Mouse (Mus musculus) limb, embryonic 14.5 days (tissue): ENCODE measurements around the gene Ina. TPM values are rescaled to one million over a fixed set of nuclear protein-coding genes. Genes with fewer than 3 reads are reported as not detected.

Source experiments
- ATAC-seq: fragments of 200-750 bp; cut with Nextera tagmentation; 2 replicates; pipeline ENCODE4 v1.8.0; 2017; ENCODE audit warnings: low read depth, moderate number of reproducible peaks, moderate TSS enrichment; ENCODE audit not compliant: low FRiP score
- DNase-seq: peaks from one replicate; pipeline ENCODE4 v3.0.0-alpha.2; 2015; ENCODE audit warnings: low spot score
- H3K27ac ChIP-seq: fragments of 300-500 bp; sonication (generic); replicated peaks from 2 replicates; pipeline ENCODE4 v1.5.1; 2014; ENCODE audit warnings: low read depth, mild to moderate bottlenecking, low read length, moderate library complexity, mixed read lengths
- H3K27me3 ChIP-seq: fragments of 300-500 bp; sonication (generic); 2 replicates; pipeline ENCODE4 v1.6.1; 2014; ENCODE audit warnings: low read length, mixed read lengths; ENCODE audit not compliant: control insufficient read depth, insufficient read depth
- H3K36me3 ChIP-seq: fragments of 300-500 bp; sonication (generic); 2 replicates; pipeline ENCODE4 v1.6.1; 2014; ENCODE audit warnings: mild to moderate bottlenecking, low read length, moderate library complexity, mixed read lengths; ENCODE audit not compliant: control insufficient read depth, insufficient read depth
- H3K4me1 ChIP-seq: fragments of 300-500 bp; sonication (generic); 2 replicates; pipeline ENCODE4 v1.6.1; 2014; ENCODE audit warnings: antibody characterized with exemption, low read length, mixed read lengths; ENCODE audit not compliant: control insufficient read depth, insufficient read depth
- H3K4me2 ChIP-seq: fragments of 300-500 bp; sonication (generic); replicated peaks from 2 replicates; pipeline ENCODE4 v1.6.1; 2014; ENCODE audit warnings: low read depth, mild to moderate bottlenecking, low read length, moderate library complexity; ENCODE audit not compliant: severe bottlenecking
- H3K4me3 ChIP-seq: fragments of 300-500 bp; sonication (generic); replicated peaks from 2 replicates; pipeline ENCODE4 v1.5.1; 2014; ENCODE audit warnings: low read length
- H3K9ac ChIP-seq: fragments of 300-500 bp; sonication (generic); 2 replicates; pipeline ENCODE4 v1.6.1; 2014; ENCODE audit warnings: mild to moderate bottlenecking, low read depth, low read length, moderate library complexity; ENCODE audit not compliant: severe bottlenecking
- H3K9me3 ChIP-seq: fragments of 300-500 bp; sonication (generic); 2 replicates; pipeline ENCODE4 v1.6.1; 2016; ENCODE audit warnings: low read length; ENCODE audit not compliant: control insufficient read depth
- POLR2A ChIP-seq: fragments of 200-500 bp; IDR thresholded peaks from 2 replicates; pipeline ENCODE4 v1.8.0; 2012; ENCODE audit warnings: inconsistent platforms, mild to moderate bottlenecking, moderate library complexity, borderline replicate concordance; ENCODE audit not compliant: insufficient read depth, insufficient read length; ENCODE audit errors: extremely low read depth
- WGBS: fragments of 180-500 bp; shearing (Covaris S2); extraction: QIAGEN DNeasy Blood & Tissue Kit; methylation state at CpG from one replicate; pipeline ENCODE4 v1.1.7; 2014; 5-methylcytosine and 5-hydroxymethylcytosine counted together
- polyA plus RNA-seq, 2 experiments: library from polyadenylated mRNA; depleted of rRNA in 1 of 2; stranded (reverse) in 1 of 2; unstranded in 1 of 2; fragments of >200 nt; fragmentation: Nextera tagmentation in 1 of 2; extraction: Ambion mirVana in 1 of 2; gene quantifications; 2 replicates each; pipeline versions ENCODE4 v1.2.1 to v1.2.3; 2012 to 2014

The Ina gene
- polyA plus RNA-seq, 2 experiments: 0.40 to 1.3 TPM

DNA sequence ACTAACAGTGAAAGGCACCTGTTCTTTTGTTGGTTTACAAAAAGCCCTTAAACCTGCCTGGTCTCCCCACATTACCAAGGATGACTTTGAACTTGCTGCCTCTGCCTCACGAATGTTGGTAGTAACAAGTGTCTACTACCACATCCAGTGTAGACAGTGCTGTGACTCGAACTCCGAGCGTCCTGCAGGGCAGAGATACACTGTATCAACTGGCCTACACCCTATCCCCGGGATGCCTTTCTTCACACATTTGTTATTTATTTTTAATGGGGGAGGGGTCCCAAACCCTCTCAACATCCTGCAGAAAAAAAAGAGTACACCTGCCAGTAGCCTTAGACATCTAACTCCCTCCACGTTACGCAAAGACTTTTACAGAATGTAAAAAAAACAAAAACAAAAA lies 35.3 kb downstream of the Ina start:
- ATAC-seq: no peak
- H3K27ac ChIP-seq: no peak overlapping the region

DNA sequence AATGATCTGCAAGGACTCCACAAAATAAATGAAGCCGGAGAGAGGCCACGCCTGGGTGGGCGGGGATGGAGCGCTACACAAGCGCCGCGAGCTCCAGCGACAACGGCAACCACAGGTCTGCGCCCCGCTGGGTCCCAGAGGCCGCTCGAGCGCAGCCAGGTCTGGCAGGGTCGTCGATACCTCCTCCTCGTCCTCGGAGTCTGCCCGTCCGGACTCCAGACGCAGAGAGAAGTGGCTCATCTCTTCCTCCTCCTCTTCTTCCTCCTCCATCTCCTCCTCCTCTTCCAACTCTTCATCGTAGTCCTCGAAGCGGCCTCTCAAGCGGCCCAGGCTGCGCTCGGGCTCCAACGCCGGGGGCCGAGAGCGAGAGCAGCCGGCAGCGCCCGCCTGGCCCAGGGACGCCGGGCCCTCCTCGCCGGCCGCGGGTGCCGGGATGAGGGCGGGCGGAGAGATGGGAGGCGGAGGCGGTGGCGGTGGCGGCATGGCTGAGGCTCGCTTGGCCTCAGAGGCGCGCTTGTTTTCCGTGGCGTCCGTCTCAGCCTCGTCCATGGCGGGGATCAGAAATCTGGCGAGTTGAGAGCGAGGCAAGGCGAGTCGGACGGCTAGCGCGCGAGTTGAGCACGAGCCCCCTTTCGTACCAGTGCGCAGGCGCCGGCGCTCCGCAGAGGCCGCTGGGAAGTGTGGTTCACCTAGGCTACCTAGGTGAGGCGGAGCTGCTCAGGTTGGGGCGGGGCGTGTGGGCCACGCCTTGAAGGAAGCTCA lies 36.0 kb downstream of the Ina start, which contains the start of gene Pcgf6:
Gene Pcgf6 (minus strand): TSS at position 636 of the 762 bp plus-strand sequence.
- Histone ChIP-seq H3K9me3 (no peaks in the 10 kb centered on the region), H3K4me2 (peak within 1 kb of the TSS; percentile 59), H3K4me3 (peak within 1 kb of the TSS; percentile 83), H3K27ac (peak within 1 kb of the TSS; percentile 80), H3K4me1 (peaks cover 14% of the 10 kb centered on the region), H3K27me3 (no peaks in the 10 kb centered on the region), H3K36me3 (peaks cover 22% of the 10 kb centered on the region), H3K9ac (peak within 1 kb of the TSS; percentile 77)
- ATAC-seq: peak; percentile 84
- WGBS: 1% methylated on average over 75 of the region's 75 CpGs
- DNase-seq: peak; percentile 74
- peak; percentile 74; the same call in 1 of the 2 replicates for TF ChIP-seq POLR2A

More for the DNA sequence above, 35.3 kb downstream of the Ina start:
- H3K4me1 ChIP-seq: peaks cover 14% of the 10 kb centered on the region
- peaks cover 26% of the 10 kb centered on the region for H3K36me3 ChIP-seq
- TF ChIP-seq POLR2A: no peak
- peak overlapping the region; percentile 83 for H3K4me3 ChIP-seq
- peak overlapping the region; percentile 77 for H3K9ac ChIP-seq
- H3K9me3 ChIP-seq: no peaks in the 10 kb centered on the region
- no peak for DNase-seq
- H3K4me2 ChIP-seq: peak overlapping the region; percentile 59
- WGBS: 11% methylated on average over 7 of the region's 7 CpGs
- H3K27me3 ChIP-seq: no peaks in the 10 kb centered on the region

DNA sequence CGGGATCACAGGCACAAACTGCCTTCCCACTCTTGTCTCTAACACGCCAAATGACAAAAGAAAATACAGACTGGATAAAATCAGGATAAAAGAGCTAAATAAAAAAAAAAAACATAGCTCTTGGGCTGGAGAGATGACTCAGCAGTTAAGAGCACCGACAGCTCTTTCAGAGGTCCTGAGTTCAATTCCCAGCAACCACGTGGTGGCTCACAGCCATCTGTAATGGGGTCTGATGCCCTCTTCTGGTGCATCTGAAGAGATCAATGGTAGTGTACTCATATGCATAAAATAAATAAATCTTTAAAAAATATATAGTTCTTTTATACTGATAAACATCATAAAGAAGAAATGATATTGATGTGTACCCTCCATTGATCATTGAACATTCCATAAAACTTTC lies 38.4 kb downstream of the Ina start:
- H3K9me3 ChIP-seq: no peaks in the 10 kb centered on the region
- DNase-seq: no peak
- no peak overlapping the region for H3K27ac ChIP-seq
- H3K4me1 ChIP-seq: peaks cover 14% of the 10 kb centered on the region
- ATAC-seq: no peak
- peaks cover 2% of the 10 kb centered on the region; the same call in 1 of the 2 replicates for H3K36me3 ChIP-seq
- no peak overlapping the region for H3K9ac ChIP-seq
- no peaks in the 10 kb centered on the region for H3K27me3 ChIP-seq
- H3K4me2 ChIP-seq: no peak overlapping the region
- WGBS: 80% methylated on average over 4 of the region's 4 CpGs
- TF ChIP-seq POLR2A: no peak
- H3K4me3 ChIP-seq: no peak overlapping the region

DNA sequence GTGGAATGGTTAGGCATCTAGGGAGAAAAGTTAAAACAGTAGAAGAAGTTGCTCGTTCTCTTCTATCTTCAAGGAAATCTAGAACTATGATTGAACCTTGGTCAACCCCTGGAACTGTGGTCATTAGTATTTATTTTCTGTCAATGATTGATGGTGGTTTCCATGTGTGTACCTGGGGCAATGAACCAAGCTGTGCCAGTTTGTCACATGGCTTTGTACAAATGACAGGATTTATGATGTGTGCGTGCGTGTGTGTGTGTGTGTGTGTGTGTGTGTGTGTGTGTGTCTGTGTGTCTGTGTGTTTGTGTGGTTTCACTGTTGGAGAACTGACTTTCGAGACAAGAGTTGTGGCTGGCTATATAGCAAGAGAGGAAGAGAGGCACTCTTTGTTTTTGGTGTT lies 39.0 kb downstream of the Ina start:
- no peak for ATAC-seq
- H3K4me3 ChIP-seq: no peak overlapping the region
- H3K4me2 ChIP-seq: no peak overlapping the region
- WGBS: 78% methylated on average over 4 of the region's 4 CpGs
- H3K36me3 ChIP-seq: no peaks in the 10 kb centered on the region
- no peaks in the 10 kb centered on the region for H3K27me3 ChIP-seq
- no peak for DNase-seq
- H3K9me3 ChIP-seq: no peaks in the 10 kb centered on the region
- peaks cover 14% of the 10 kb centered on the region for H3K4me1 ChIP-seq
- H3K27ac ChIP-seq: no peak overlapping the region
- H3K9ac ChIP-seq: no peak overlapping the region
- TF ChIP-seq POLR2A: no peak

DNA sequence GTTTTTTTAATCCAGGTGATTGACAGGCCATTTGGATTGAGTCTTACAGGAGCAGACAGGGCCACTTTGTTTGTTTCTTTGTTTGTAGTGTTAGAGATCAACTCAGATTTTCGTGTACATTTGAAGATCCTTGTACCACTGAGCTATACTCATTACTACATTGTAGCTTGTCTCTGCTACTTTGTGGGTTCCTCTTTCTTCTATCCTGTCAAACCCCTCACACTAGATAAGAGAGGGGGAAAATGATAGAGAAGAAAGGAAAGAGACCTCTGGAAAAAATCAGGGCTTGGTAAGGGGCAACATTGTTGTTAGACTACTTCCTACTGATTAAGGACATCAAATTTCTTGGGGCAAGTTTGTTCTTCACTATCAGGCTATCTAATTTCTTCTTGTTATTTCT lies 43.2 kb downstream of the Ina start:
- no peak overlapping the region for H3K9ac ChIP-seq
- no peaks in the 10 kb centered on the region for H3K27me3 ChIP-seq
- H3K9me3 ChIP-seq: no peaks in the 10 kb centered on the region
- no peak overlapping the region for H3K4me2 ChIP-seq
- no peak for ATAC-seq
- H3K4me1 ChIP-seq: no peaks in the 10 kb centered on the region
- no peak overlapping the region for H3K27ac ChIP-seq
- no peak overlapping the region for H3K4me3 ChIP-seq
- DNase-seq: no peak
- WGBS: 77% methylated on average over 1 of the region's 1 CpGs
- no peak for TF ChIP-seq POLR2A
- H3K36me3 ChIP-seq: no peaks in the 10 kb centered on the region

DNA sequence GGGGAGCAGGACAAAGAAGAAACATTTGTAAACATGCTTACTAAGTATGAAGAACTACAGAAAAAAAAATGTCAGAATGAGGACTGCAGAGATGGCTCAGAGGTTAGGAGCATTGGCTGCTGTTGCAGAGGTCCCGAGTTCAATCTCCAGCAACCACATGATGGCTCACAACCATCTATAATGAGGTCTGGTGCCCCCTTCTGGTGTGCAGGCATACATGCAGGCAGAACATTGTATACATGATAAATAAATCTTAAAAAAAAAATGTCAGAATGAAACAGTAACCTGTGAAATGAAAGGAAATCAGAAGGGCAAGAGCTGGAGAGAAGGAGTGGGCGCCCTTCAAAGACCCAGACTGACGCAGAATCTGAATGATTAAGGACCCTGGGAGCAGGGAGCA lies 51.4 kb downstream of the Ina start:
- Histone ChIP-seq H3K9ac (no peak overlapping the region), H3K4me1 (peaks cover 7% of the 10 kb centered on the region; the same call in 1 of the 2 replicates), H3K9me3 (no peaks in the 10 kb centered on the region), H3K27ac (no peak overlapping the region), H3K36me3 (peaks cover 1% of the 10 kb centered on the region; the same call in 1 of the 2 replicates), H3K4me2 (no peak overlapping the region), H3K27me3 (no peaks in the 10 kb centered on the region), H3K4me3 (no peak overlapping the region)
- TF ChIP-seq POLR2A: no peak
- DNase-seq: no peak
- WGBS: 94% methylated on average over 3 of the region's 3 CpGs
- no peak for ATAC-seq
